Mouse (Mus musculus): ENCODE data around the gene Nmur1. TPM values are rescaled to one million over a fixed set of nuclear protein-coding genes. Genes with fewer than 3 reads are reported as not detected.

The Nmur1 gene
- total RNA-seq, 4 experiments from 2014 or later, result not detected

- no peak for DNase-seq (ENCODE audit: low spot score in 2 of 2)
Measured at GRCm38 (mm10) chr1:86440887-86441723, 15.1 kb upstream of the Nmur1 start.

- DNase-seq (ENCODE audit: low spot score in 2 of 2), result peak; percentile 91 to 96
Measured at GRCm38 (mm10) chr1:86440171-86440886, 14.3 kb upstream of the Nmur1 start.

GRCm38 (mm10) chr1:86439487-86440170, 13.6 kb upstream of the Nmur1 start:
- no peak for DNase-seq (ENCODE audit: low spot score in 2 of 2)

- DNase-seq (ENCODE audit: low spot score in 2 of 2), result no peak
Measured at GRCm38 (mm10) chr1:86438501-86438900, 12.5 kb upstream of the Nmur1 start.

- DNase-seq (ENCODE audit: low spot score in 2 of 2), result no peak
Measured at GRCm38 (mm10) chr1:86438014-86438319, 11.9 kb upstream of the Nmur1 start.

GRCm38 (mm10) chr1:86437219-86438013, 11.4 kb upstream of the Nmur1 start:
- DNase-seq (ENCODE audit: low spot score in 2 of 2), result no peak

GRCm38 (mm10) chr1:86435302-86435821, 9.3 kb upstream of the Nmur1 start:
- DNase-seq (ENCODE audit: low spot score in 2 of 2), result peak; percentile 72

GRCm38 (mm10) chr1:86434439-86435201, 8.6 kb upstream of the Nmur1 start:
- peak; percentile 99 for DNase-seq (ENCODE audit: low spot score in 2 of 2)

GRCm38 (mm10) chr1:86434001-86434400, 8.0 kb upstream of the Nmur1 start:
- DNase-seq (ENCODE audit: low spot score in 2 of 2), result peak in 1 of 2 experiments; percentile 77

- no peak for DNase-seq (ENCODE audit: low spot score in 2 of 2)
Measured at GRCm38 (mm10) chr1:86433359-86433758, 7.3 kb upstream of the Nmur1 start.

- DNase-seq (ENCODE audit: low spot score in 2 of 2), result no peak
Measured at GRCm38 (mm10) chr1:86432778-86433177, 6.8 kb upstream of the Nmur1 start.

- peak in 1 of 2 experiments; percentile 82 for DNase-seq (ENCODE audit: low spot score in 2 of 2)
Measured at GRCm38 (mm10) chr1:86430056-86430455, 4.0 kb upstream of the Nmur1 start.

GRCm38 (mm10) chr1:86424835-86425547, 1.0 kb downstream of the Nmur1 start:
- DNase-seq (ENCODE audit: low spot score in 2 of 2), result no peak

GRCm38 (mm10) chr1:86424336-86424735, 1.7 kb downstream of the Nmur1 start:
- no peak for DNase-seq (ENCODE audit: low spot score in 2 of 2)

- DNase-seq (ENCODE audit: low spot score in 2 of 2), result no peak
Measured at GRCm38 (mm10) chr1:86423879-86424278, 2.1 kb downstream of the Nmur1 start.

- DNase-seq (ENCODE audit: low spot score in 2 of 2), result no peak
Measured at GRCm38 (mm10) chr1:86421007-86421406, 5.0 kb downstream of the Nmur1 start.

- no peak for DNase-seq (ENCODE audit: low spot score in 2 of 2)
Measured at GRCm38 (mm10) chr1:86416321-86416720, 9.7 kb downstream of the Nmur1 start.

GRCm38 (mm10) chr1:86415612-86416184, 10.3 kb downstream of the Nmur1 start:
- no peak for DNase-seq (ENCODE audit: low spot score in 2 of 2)

- DNase-seq (ENCODE audit: low spot score in 2 of 2), result no peak
Measured at GRCm38 (mm10) chr1:86415144-86415543, 10.9 kb downstream of the Nmur1 start.
